14 mouse cellular contexts compared by ENCODE assay signal in genomic region chr5:125019099-125019498, GRCm38 (mm10). TPM values are rescaled to one million over a fixed set of nuclear protein-coding genes. Genes with fewer than 3 reads are reported as not detected.
DNase-seq lines count a peak whose midpoint lies in the region; ATAC-seq and TF ChIP-seq lines count a peak whose summit lies in the region.
"Had no signal": no experiment of that assay in that cellular context is flagged by ENCODE, and none has a peak within 500 bp of the region (broad histone marks: within the 10 kb centered on the region; RNA-seq: fewer than 3 reads in every experiment).

No protein-coding gene starts in this region.

- H3K27ac ChIP-seq in gastrocnemius, adult 2 months, result 0 out of 2 replicates have a peak overlapping the region, but pooled peaks have one; percentile 10
- 0 out of 2 replicates have a peak overlapping the region, but pooled peaks have one; percentile 10 for H3K27ac ChIP-seq in midbrain, embryonic 12.5 days (replicated peaks)
- H3K27ac ChIP-seq in midbrain, embryonic 15.5 days, result no peak overlapping the region
- H3K27ac ChIP-seq: liver, embryonic 15.5 days had no signal

- TF ChIP-seq CTCF in gastrocnemius, adult 2 months (IDR thresholded peaks at IDR 0.05), result no peak
- no peak for TF ChIP-seq CTCF in lung, adult 2 months (IDR thresholded peaks at IDR 0.05; ENCODE audit: insufficient read depth, low read length)

- no peak for ATAC-seq in midbrain, embryonic 12.5 days (ENCODE audit: low FRiP score, low read depth)
- no peak for ATAC-seq in midbrain, embryonic 15.5 days (replicated peaks)
- no peak for ATAC-seq in CD4-positive, CD25-positive, alpha-beta regulatory T cell, adult 4 months

- no peaks in the 10 kb centered on the region for H3K27me3 ChIP-seq in midbrain, embryonic 12.5 days
- no peaks in the 10 kb centered on the region for H3K27me3 ChIP-seq in midbrain, embryonic 15.5 days (replicated peaks)
- H3K27me3 ChIP-seq: liver, embryonic 15.5 days had no signal

- no peak overlapping the region for H3K4me2 ChIP-seq in midbrain, embryonic 12.5 days (replicated peaks)
- H3K4me2 ChIP-seq in midbrain, embryonic 15.5 days, result no peak overlapping the region
- H3K4me2 ChIP-seq: liver, embryonic 15.5 days had no signal

- H3K36me3 ChIP-seq in midbrain, embryonic 12.5 days, result peaks cover 80% of the 10 kb centered on the region
- H3K36me3 ChIP-seq in midbrain, embryonic 15.5 days (replicated peaks), result peaks cover 25% of the 10 kb centered on the region

- no peak for DNase-seq in gastrocnemius, adult 2 months
- DNase-seq in gastrocnemius, adult 8-10 months (ENCODE audit: low spot score in 2 of 2), result no peak
- peak; percentile 50 for DNase-seq in lung, adult 2 months
- no peak for DNase-seq in retina, embryonic 14.5 days (ENCODE audit: low spot score)
- DNase-seq in layer of hippocampus, adult 9-11 months, result no peak
- DNase-seq: heart, postnatal 14 days; kidney, postnatal 25 days; right cerebral cortex, postnatal 25 days had no signal

- H3K4me3 ChIP-seq in gastrocnemius, adult 2 months, result no peak overlapping the region
- H3K4me3 ChIP-seq in midbrain, embryonic 12.5 days, result no peak overlapping the region
- H3K4me3 ChIP-seq in midbrain, embryonic 15.5 days, result no peak overlapping the region
- H3K4me3 ChIP-seq in lung, adult 2 months (replicated peaks; ENCODE audit: extremely low read depth, low read depth, low read length), result no peak overlapping the region
- H3K4me3 ChIP-seq: liver, embryonic 15.5 days had no signal

- H3K4me1 ChIP-seq in midbrain, embryonic 12.5 days, result no peaks in the 10 kb centered on the region
- H3K4me1 ChIP-seq in midbrain, embryonic 15.5 days, result peaks cover 3% of the 10 kb centered on the region; the same call in 1 of the 2 replicates
- no peaks in the 10 kb centered on the region for H3K4me1 ChIP-seq in lung, adult 2 months (ENCODE audit: control insufficient read depth, insufficient read depth, low read length)
- H3K4me1 ChIP-seq: liver, embryonic 15.5 days had no signal

- intact Hi-C loops in gastrocnemius, adult 2 months (cut with DNase I), result no loop called here

- no peak overlapping the region for H3K9ac ChIP-seq in midbrain, embryonic 12.5 days (replicated peaks)
- no peak overlapping the region for H3K9ac ChIP-seq in midbrain, embryonic 15.5 days
- H3K9ac ChIP-seq: liver, embryonic 15.5 days had no signal

- no peak for TF ChIP-seq POLR2A in lung, adult 2 months (IDR thresholded peaks at IDR 0.05; ENCODE audit: borderline replicate concordance, extremely low read depth, low read depth, low read length)

- WGBS in midbrain, embryonic 12.5 days, result 88% methylated on average over 5 of the region's 5 CpGs
- WGBS in midbrain, embryonic 15.5 days, result 94% methylated on average over 5 of the region's 5 CpGs
- WGBS in lung, adult 2 months, result 69% methylated on average over 5 of the region's 5 CpGs

- no peaks in the 10 kb centered on the region for H3K9me3 ChIP-seq in midbrain, embryonic 12.5 days
- no peaks in the 10 kb centered on the region for H3K9me3 ChIP-seq in midbrain, embryonic 15.5 days
- H3K9me3 ChIP-seq: liver, embryonic 15.5 days had no signal

RNA-seq across cellular contexts. Expression of gene Rflna, which starts 16.1 kb away (rescaled TPM):
- not detected for total RNA-seq in gastrocnemius, adult 2 months (2021)
- total RNA-seq in gastrocnemius, adult 8-10 months (2022), result under 1 TPM in 1 of 4 experiments, not detected in 3; 0.19 TPM
- 5.2 and 12.1 TPM in 2 replicates for polyA plus RNA-seq in midbrain, embryonic 12.5 days (2016; fragmentation: Nextera tagmentation; extraction: Ambion mirVana)
- 6.7 and 7.9 TPM in 2 replicates for polyA plus RNA-seq in midbrain, embryonic 15.5 days (2015; fragmentation: Nextera tagmentation; extraction: Ambion mirVana)
- 20.2 and 26.0 TPM in 2 replicates for polyA plus RNA-seq in lung, adult 2 months (2012; rRNA removed)
- polyA plus RNA-seq in CD4-positive, CD25-positive, alpha-beta regulatory T cell, adult 4 months (2017; shearing (Covaris generic)), result not detected
- total RNA-seq: megakaryocyte-erythroid progenitor cell, adult 5-6 weeks; MEL had no signal
